Comparison of ENCODE assay signal across 8 mouse cellular contexts in the genomic region with DNA sequence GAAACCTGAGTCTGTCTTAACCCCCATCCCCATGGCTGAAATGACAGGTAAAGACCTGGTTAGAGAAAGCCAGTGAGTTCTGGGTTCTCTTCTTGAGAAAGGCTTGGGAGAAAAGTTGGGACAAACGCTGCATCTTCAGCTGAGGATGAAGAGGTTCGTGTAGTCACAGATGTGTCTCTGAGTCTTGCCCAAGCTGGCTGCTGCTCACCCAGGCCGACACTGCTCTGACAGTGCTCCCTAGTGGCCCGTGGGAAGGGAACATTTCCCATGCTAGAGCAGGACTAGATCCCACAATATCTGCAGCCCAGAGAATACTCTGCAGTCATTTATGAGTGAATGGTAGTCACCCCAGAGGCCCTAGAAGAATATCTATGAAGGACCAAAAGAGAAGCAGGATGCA.
A peak's percentile ranks its signal among the peaks of the same experiment; 100 is the strongest.
DNase-seq lines count a peak whose midpoint lies in the region; ATAC-seq lines count a peak whose summit lies in the region.

No protein-coding gene starts in this region.

- no peak overlapping the region for H3K4me3 ChIP-seq in midbrain, embryonic 13.5 days (replicated peaks)
- H3K4me3 ChIP-seq in neural tube, embryonic 15.5 days (replicated peaks) = no peak overlapping the region

- no peak overlapping the region for H3K27ac ChIP-seq in midbrain, embryonic 13.5 days
- H3K27ac ChIP-seq in neural tube, embryonic 15.5 days (replicated peaks) = no peak overlapping the region

- peak; percentile 6 for DNase-seq in ovary, postnatal 36 days (ENCODE audit: low spot score)
- no peak for DNase-seq in ovary, adult 18-20 months (ENCODE audit: low spot score)
- peak; percentile 41 for DNase-seq in adrenal gland, postnatal 25 days
- peak; percentile 62 to 64 for DNase-seq in heart, postnatal 10 days

- peak; percentile 55 for ATAC-seq in megakaryocyte, adult 5-6 weeks (ENCODE audit: poor library complexity, severe bottlenecking)
- ATAC-seq in erythroid progenitor cell, adult 5-6 weeks (replicated peaks; ENCODE audit: low FRiP score, poor library complexity, severe bottlenecking) = no peak
- ATAC-seq in midbrain, embryonic 13.5 days = no peak
- no peak for ATAC-seq in neural tube, embryonic 15.5 days (ENCODE audit: low FRiP score)

- H3K27me3 ChIP-seq in midbrain, embryonic 13.5 days = no peaks in the 10 kb centered on the region
- H3K27me3 ChIP-seq in neural tube, embryonic 15.5 days (replicated peaks) = no peaks in the 10 kb centered on the region

- intact Hi-C loops in heart, postnatal 10 days (cut with DNase I) = loop anchor here (1.0 to 5.0 kb wide), 9 partner anchors 31 to 371 kb away; a partner anchor contains a TSS

- H3K36me3 ChIP-seq in midbrain, embryonic 13.5 days = no peaks in the 10 kb centered on the region
- no peaks in the 10 kb centered on the region for H3K36me3 ChIP-seq in neural tube, embryonic 15.5 days

- no peaks in the 10 kb centered on the region for H3K4me1 ChIP-seq in midbrain, embryonic 13.5 days (replicated peaks)
- no peaks in the 10 kb centered on the region for H3K4me1 ChIP-seq in neural tube, embryonic 15.5 days

- 52% methylated on average over 4 of the region's 4 CpGs for WGBS in midbrain, embryonic 13.5 days
- WGBS in neural tube, embryonic 15.5 days = 58% methylated on average over 4 of the region's 4 CpGs

- H3K9ac ChIP-seq in midbrain, embryonic 13.5 days (replicated peaks) = no peak overlapping the region
- no peak overlapping the region for H3K9ac ChIP-seq in neural tube, embryonic 15.5 days (replicated peaks)

- no peaks in the 10 kb centered on the region for H3K9me3 ChIP-seq in midbrain, embryonic 13.5 days
- no peaks in the 10 kb centered on the region for H3K9me3 ChIP-seq in neural tube, embryonic 15.5 days (replicated peaks)

- H3K4me2 ChIP-seq in midbrain, embryonic 13.5 days (replicated peaks) = no peak overlapping the region
- no peak overlapping the region for H3K4me2 ChIP-seq in neural tube, embryonic 15.5 days
